Mouse (Mus musculus): ENCODE data around the gene Sarm1.

The Sarm1 gene

GRCm38 (mm10) chr11:78512025-78512957 lies 14.7 kb upstream of the Sarm1 start, which contains the start of the genes Tmem199 and Poldip2:
Gene Tmem199 (minus strand): TSS chr11:78512172.
Gene Poldip2 (plus strand): TSS chr11:78512193.
- peak; percentile 92 for DNase-seq (ENCODE audit: low spot score)

- DNase-seq (ENCODE audit: low spot score) = peak; percentile 32
These were observed 11.6 kb upstream of the Sarm1 start for GRCm38 (mm10) chr11:78509148-78509547.

- DNase-seq (ENCODE audit: low spot score) = no peak
These were observed 7.9 kb upstream of the Sarm1 start for GRCm38 (mm10) chr11:78505430-78505829.

GRCm38 (mm10) chr11:78502909-78503650 lies 5.5 kb upstream of the Sarm1 start, which contains the start of gene Sebox:
Gene Sebox (plus strand): TSS chr11:78503447.
- no peak for DNase-seq (ENCODE audit: low spot score)

GRCm38 (mm10) chr11:78501529-78501928 lies 4.0 kb upstream of the Sarm1 start:
- no peak for DNase-seq (ENCODE audit: low spot score)

- DNase-seq (ENCODE audit: low spot score) = no peak
These were observed 3.2 kb upstream of the Sarm1 start for GRCm38 (mm10) chr11:78500623-78501202.

- no peak for DNase-seq (ENCODE audit: low spot score)
These were observed 2.0 kb upstream of the Sarm1 start for GRCm38 (mm10) chr11:78499543-78499942.

GRCm38 (mm10) chr11:78499004-78499403 lies 1.4 kb upstream of the Sarm1 start, which contains the start of gene Vtn:
Gene Vtn (plus strand): TSS chr11:78499091.
- peak; percentile 26 for DNase-seq (ENCODE audit: low spot score)

GRCm38 (mm10) chr11:78497071-78497541 lies 448 bp downstream of the Sarm1 start:
- peak; percentile 43 for DNase-seq (ENCODE audit: low spot score)

GRCm38 (mm10) chr11:78495904-78496303 lies 1.6 kb downstream of the Sarm1 start:
- DNase-seq (ENCODE audit: low spot score) = peak; percentile 82

GRCm38 (mm10) chr11:78490781-78491241 lies 6.7 kb downstream of the Sarm1 start:
- peak; percentile 87 for DNase-seq (ENCODE audit: low spot score)

GRCm38 (mm10) chr11:78488168-78488567 lies 9.4 kb downstream of the Sarm1 start:
- DNase-seq (ENCODE audit: low spot score) = peak; percentile 86

- no peak for DNase-seq (ENCODE audit: low spot score)
These were observed 13.9 kb downstream of the Sarm1 start for GRCm38 (mm10) chr11:78483639-78484038.

GRCm38 (mm10) chr11:78475289-78475688 lies 22.3 kb downstream of the Sarm1 start:
- DNase-seq (ENCODE audit: low spot score) = no peak

GRCm38 (mm10) chr11:78471326-78472103 lies 26.0 kb downstream of the Sarm1 start:
- DNase-seq (ENCODE audit: low spot score) = no peak

GRCm38 (mm10) chr11:78467932-78468331 lies 29.6 kb downstream of the Sarm1 start:
- no peak for DNase-seq (ENCODE audit: low spot score)

- no peak for DNase-seq (ENCODE audit: low spot score)
These were observed 30.0 kb downstream of the Sarm1 start for GRCm38 (mm10) chr11:78467515-78467914.

- DNase-seq (ENCODE audit: low spot score) = no peak
These were observed 31.2 kb downstream of the Sarm1 start for GRCm38 (mm10) chr11:78466242-78466912.

- peak; percentile 94 for DNase-seq (ENCODE audit: low spot score)
These were observed 31.9 kb downstream of the Sarm1 start, which contains the start of gene Slc46a1 for GRCm38 (mm10) chr11:78465568-78466180. Gene Slc46a1 (plus strand): TSS chr11:78465697.

GRCm38 (mm10) chr11:78465116-78465515 lies 32.4 kb downstream of the Sarm1 start:
- peak; percentile 20 for DNase-seq (ENCODE audit: low spot score)
